Mouse (Mus musculus) spleen, postnatal 10 days (tissue): ENCODE results near the gene Vamp1.

Source experiments
- DNase-seq, 2 experiments: peaks; one replicate each; pipeline ENCODE4 v3.0.0; 2021 to 2022; ENCODE audit warnings: low spot score in 2 of 2

Gene Vamp1

DNA sequence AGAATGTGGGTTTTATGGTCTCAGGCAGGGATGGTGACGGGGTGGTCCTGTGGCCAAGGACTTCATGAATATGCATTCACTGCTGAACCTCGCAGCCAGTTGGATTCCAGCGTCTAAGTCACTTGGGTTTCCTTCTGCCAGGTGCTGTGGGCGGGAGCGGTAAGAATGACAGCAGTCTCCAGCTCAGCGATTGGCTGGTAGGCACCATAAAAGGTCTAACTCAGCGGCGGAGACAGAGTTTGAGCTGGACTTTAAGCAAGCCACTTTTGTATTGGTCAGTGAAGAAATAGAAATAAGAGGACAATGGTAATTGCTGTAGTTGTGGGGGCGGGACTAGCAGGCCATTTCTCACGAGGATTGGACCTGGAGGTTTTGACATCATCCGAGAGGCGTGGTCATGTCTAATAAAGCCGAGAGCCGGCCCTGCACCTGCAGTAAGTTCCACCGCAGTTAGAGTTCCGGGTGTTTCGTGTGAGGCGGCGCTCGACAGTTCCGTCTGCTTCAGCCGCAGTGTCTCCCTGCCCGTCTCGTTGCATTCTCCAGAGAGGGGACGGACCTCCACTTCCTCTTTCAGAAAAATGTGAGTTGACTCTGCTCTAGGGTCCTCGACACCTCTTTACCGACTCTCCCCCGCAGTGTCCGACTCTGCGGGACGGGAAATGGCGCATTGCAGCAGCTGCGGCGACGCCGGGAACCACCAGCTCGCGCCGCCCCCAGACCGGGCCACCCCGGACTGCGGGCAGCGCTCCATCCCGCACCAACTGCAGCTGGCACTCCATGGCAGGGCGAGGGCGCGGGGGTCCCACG, at the start of gene Vamp1:
Gene Vamp1 (plus strand): TSS at position 404 of the 807 bp plus-strand sequence.
- DNase-seq, result peak; percentile 89 to 94

DNA sequence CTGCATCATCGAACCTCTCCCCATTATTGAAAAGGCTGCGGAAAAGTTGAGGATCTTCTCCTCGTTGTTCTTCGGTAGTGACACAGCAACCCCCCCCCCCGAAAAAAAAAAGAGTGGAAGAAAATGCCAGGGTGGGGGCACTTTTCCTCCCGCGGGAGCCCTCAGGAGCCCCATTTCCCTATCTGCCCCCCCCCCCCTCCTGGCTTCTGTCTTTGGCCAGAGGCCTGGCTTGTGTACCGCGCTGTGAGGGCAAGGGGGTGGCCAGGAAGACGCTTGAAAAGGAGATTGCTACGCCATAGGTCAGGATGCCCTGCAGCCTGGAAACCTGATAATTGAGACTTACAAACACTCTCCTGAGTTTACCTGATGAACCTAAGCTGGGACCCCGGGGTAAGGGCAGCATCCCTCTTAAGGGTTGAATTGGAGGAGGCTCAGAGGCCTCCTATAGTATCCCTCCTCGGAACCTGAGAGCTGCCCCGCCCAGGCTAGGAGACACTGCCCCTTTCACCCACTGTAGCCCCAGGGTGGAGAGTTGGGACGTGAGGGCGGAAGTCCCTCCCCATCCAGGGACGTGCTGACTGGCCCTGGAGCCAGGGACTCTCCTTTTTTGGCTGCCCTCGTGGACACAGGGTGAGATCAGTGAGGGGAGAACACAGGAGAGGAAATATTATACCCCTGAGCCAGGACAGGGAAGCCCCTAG, 49.1 kb upstream of the Vamp1 start, which contains the start of gene Gapdh:
Gene Gapdh (minus strand): TSS at position 417 of the 701 bp plus-strand sequence.
- peak in 1 of 2 experiments; percentile 61 for DNase-seq

DNA sequence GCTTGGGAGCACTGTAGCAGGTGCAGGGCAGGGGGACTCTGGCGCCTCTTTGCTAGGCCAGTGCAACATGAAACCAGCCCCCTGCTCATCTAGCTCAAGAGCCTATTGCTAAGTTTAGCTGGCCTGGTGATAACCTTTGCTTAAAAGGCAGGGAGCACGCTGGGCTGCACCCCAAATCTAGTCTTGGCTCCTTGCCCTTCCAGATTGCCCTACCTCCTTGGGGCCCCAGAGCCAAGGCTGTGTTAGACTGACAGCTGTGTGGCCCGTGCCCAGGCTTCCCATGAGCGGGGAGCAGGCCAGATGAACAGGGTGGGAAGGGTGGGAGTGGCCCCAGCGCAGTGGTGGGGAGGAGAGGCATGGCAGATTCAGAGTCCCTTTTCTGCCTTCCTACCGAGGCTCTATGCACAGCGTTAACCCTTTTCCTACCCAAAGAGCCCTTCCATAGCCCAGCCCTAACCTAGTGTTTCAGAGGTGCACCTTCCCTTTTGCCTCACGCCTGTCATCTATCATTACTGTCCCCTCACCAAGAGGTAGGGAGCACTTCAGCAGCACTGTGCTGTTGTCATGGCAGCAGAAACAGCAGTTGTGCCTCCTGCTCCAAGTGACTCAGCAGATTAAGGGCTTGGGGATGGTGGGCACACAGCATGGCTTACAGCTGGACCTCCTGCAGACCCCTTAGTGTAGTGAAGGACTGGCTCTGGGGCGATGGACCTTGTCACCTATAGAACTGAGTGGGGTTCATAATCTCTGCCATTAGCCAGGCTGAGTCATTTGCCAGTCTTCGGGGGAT, 48.3 kb upstream of the Vamp1 start:
- DNase-seq, result no peak

- DNase-seq, result no peak
Measured at GRCm38 (mm10) chr6:125168086-125168485, 47.3 kb upstream of the Vamp1 start.

DNA sequence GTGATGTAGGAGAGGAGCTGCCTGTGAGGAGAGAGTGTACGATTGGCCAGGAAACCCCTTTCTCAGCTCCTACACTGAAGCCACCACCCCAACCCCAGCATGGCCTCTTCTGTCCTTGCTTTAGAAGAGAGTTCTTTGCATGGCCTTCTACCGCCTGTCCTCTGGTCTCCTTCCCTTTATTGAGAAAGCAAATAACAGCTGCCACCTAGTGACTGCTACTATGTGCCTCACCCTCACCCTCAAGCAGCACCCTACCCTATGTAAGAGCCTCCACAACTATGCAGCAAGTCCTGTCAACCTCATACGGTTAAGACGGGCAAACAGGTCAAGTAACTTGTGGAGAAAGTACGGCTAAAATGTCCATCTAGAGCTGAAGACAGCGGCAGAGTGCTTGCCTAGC, 45.2 kb upstream of the Vamp1 start:
- no peak for DNase-seq

DNA sequence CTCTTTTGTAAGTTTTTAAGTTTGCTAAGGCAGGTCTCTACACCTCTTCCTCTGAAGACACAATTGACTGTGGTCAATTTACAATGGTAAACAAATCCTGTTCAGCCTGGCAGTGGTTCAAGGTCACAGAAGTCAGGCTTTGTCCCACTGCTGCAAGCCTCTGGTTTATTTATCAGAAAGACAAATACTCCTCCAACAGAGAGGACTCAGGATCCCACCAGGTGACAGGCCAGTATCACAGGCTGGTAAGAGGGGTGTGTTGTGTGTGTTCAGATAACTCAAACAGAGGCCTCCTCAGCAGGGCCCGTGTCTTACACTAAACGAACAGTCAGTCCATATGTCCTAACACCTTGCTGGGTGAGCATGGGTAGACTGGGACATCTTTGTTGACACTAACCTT, 42.9 kb upstream of the Vamp1 start:
- DNase-seq, result no peak

DNA sequence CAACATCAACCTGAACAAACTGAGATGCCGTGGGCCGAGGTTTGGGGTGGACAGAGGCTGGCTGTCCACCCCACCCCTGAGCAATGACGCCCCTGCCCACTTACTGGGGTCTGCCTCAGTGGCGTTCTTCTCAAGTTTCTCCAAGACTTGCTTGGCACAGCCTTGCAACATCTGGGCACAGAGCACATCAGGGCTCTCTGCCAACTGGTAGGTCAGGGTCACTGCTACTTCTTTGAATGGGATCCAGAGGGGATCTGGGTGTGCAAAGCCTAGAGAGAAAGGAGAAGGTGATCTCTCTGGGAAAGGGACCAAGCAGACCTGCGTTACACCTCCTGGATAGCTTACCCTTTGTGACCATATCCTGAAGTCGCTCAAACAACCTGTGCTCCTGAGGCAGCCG, 42.1 kb upstream of the Vamp1 start:
- DNase-seq, result no peak

GRCm38 (mm10) chr6:125175469-125175868, 39.9 kb upstream of the Vamp1 start:
- no peak for DNase-seq

DNA sequence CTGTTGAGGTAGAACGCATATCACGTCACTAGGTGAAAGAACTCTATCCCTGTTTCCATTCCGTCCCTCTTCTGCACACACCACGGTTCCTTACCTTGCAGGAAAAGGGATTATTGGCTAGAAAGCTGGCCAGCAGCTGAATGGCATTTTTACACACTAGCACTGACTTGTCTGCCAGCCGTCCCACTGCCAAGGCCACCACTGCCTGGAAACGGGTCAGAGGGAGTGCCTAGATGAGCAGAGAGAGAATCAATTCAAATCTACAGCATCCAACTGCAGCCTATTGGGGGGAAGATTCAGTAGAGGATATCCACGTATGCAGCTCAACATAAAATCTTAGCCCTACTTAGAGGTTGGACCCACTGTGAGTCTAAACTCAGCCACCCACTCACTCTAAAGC, 35.8 kb upstream of the Vamp1 start:
- no peak for DNase-seq

- DNase-seq, result no peak
Measured at GRCm38 (mm10) chr6:125182133-125182532, 33.2 kb upstream of the Vamp1 start.

DNA sequence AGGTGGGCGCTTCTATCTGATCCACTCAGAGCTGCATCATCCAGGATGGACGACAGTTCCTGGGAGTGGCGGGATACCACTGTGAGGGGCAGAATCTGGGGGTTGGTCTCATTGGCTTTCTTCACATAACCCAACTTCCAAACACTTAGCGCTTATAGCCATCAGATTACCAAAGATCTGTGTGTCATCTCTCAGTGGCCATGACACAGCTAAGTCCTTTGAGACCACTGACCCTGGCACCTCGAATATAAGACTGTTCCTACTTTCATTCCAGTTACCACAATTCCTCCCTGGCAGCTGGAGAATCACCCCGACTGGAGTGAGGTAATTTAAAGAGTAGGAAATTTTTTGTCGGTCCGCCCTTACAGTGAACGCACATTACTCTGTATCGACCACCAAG, 29.1 kb upstream of the Vamp1 start:
- DNase-seq, result no peak

- DNase-seq, result no peak
Measured at GRCm38 (mm10) chr6:125190816-125191215, 24.5 kb upstream of the Vamp1 start.

DNA sequence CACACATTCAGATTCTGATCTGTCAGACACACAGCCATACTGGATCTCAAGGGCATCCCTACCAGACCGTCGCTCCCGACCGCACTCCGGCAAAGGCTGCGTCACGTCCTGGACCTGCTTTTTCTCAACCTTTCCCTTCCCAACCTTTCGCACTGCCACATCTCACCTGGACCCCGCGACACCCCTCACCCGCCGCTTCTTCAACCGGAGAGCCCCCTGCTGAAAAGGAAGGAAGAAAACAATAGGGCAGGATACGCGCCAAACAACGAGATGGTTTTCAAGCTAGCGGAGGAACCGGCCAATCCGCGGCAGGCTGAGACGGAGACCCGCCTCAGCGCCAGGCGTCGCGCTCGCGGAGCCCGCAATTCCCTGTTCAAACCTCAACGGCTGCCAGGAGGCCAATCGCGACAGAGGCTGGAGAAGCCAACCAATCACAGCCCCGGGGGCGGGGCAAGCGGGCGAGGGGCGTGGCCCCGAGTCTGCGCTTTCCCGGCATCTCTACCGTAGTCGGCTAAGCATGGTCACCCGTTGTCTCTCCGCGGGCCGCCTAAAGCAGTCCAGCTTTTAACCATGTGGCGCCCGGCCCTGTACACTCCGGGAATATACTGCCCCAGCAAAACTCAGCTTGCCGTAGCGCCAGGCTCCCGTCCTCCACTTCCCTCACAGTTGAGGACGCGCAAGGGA, 23.9 kb upstream of the Vamp1 start, which contains the start of the genes Ncapd2 and Mrpl51:
Gene Ncapd2 (minus strand): TSS at position 370 of the 684 bp plus-strand sequence.
Gene Mrpl51 (plus strand): TSS at position 470 of the 684 bp plus-strand sequence.
- DNase-seq, result peak; percentile 96 to 99

- peak; percentile 87 to 96 for DNase-seq
Measured at GRCm38 (mm10) chr6:125192016-125192714, 23.2 kb upstream of the Vamp1 start.

DNA sequence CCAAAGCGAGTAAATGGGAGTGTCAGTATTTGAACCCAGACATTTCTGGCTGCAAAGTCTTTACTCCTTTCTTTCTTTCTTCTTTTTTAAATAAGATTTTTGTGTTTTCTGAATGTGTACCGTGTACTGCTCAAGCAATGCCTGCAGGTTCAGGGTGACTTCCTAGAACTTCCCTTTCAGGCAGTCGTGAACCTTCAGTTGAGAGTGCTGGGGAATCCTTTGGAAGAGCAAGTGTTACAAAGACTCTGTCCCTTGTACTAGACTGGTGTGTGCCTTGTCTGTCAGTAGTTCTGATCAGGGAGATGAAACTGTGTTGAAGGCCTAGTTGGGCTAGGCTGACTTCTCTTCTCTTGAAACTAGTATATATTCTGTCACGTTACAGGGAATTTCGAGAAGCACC, 22.5 kb upstream of the Vamp1 start:
- DNase-seq, result peak in 1 of 2 experiments; percentile 32

DNA sequence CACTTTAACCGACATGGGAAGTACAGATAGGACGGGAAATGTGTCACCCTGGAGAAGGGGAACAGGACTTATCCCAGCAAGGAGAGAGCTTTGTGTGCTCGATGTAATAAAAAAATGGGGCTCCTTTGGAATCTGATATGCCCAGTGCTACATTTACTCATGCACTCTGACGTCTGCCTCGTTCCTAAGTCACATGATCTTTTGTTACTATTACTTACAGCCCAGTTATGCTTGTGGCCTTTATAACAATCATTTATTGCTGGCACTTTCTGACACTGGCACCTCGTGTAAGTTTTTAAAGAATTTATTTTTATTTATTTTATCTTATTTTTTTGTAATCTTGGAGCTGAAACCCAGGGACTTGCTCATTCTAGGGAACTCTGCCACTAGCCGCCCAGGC, 22.0 kb upstream of the Vamp1 start:
- no peak for DNase-seq

DNA sequence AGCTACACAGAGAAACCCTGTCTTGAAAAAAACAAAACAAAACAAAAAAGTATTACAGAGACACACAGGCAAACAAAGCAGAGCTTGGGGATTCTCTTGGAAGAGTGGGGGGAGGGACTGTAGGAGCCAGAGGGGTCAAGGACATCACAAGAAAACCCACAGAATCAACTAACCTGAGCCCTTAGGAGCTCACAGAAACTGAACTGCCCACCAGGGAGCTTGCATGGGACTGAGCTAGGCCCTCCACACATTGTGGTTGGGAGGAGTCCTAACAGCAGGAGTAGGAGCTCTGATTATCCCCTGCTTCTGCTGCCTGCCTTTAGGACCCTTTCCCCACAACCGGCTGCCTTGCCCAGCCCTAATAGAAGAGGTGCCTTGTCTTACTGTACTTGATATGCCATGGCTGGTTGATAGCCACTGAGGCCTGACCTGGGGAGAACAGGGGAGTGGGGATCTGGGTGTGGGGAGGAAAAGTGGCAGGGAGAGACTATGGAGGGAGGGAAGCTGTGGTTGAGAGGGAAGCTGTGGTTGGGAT, 19.7 kb upstream of the Vamp1 start:
- no peak for DNase-seq

- DNase-seq, result no peak
Measured at GRCm38 (mm10) chr6:125196301-125196700, 19.1 kb upstream of the Vamp1 start.

GRCm38 (mm10) chr6:125197166-125197565, 18.2 kb upstream of the Vamp1 start:
- no peak for DNase-seq

- DNase-seq, result no peak
Measured at GRCm38 (mm10) chr6:125210436-125210835, 4.9 kb upstream of the Vamp1 start.

DNA sequence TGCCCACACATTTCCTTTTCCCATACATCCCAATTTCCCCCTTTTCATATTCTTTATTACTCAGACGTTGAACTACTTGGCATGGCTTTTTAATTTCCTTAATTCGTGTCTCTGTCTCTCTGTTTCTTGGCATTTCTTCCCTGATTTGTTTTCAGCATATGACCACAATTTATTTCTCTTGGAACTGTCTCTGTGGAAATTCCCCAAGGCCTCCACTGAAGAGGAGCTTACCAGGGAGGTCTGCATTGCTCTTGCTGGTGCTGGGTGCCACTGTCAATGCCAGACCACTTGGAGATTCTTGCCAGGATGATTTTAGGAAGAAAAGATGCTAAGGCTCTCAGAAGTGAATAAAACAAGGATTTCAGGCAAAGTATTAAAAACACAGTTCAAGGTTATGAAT, 2.7 kb upstream of the Vamp1 start:
- DNase-seq, result no peak
